Mouse (Mus musculus): ENCODE measurements around the gene Il17ra. TPM values are rescaled to one million over a fixed set of nuclear protein-coding genes. Genes with fewer than 3 reads are reported as not detected.

The Il17ra gene
- polyA plus RNA-seq (2015; fragmentation: Illumina TruSeq; extraction: RNeasy Lipid Tissue Mini Kit (QIAGEN cat#74804); ENCODE audit: insufficient read depth, low read depth, low replicate concordance) = 2.4 TPM

GRCm38 (mm10) chr6:120463086-120463871, at the start of gene Il17ra:
Il17ra (plus strand) TSS chr6:120463247.

GRCm38 (mm10) chr6:120493374-120494181, 30.5 kb downstream of the Il17ra start, which contains the start of gene Tmem121b:
Tmem121b (minus strand) TSS chr6:120493807.

GRCm38 (mm10) chr6:120531020-120531965, 68.2 kb downstream of the Il17ra start, which contains the start of gene Hdhd5:
Hdhd5 (minus strand) TSS chr6:120531319.

Other genes starting within 250 kb of the Il17ra start
- gene D330020A13Rik, start 168.9 kb upstream of the Il17ra start, polyA plus RNA-seq (2015; fragmentation: Illumina TruSeq; extraction: RNeasy Lipid Tissue Mini Kit (QIAGEN cat#74804); ENCODE audit: insufficient read depth, low read depth, low replicate concordance) = not detected
- gene B4galnt3, start 168.7 kb upstream of the Il17ra start, polyA plus RNA-seq (2015; fragmentation: Illumina TruSeq; extraction: RNeasy Lipid Tissue Mini Kit (QIAGEN cat#74804); ENCODE audit: insufficient read depth, low read depth, low replicate concordance) = not detected
- 4.5 TPM for gene Kdm5a, start 99.1 kb upstream of the Il17ra start, polyA plus RNA-seq (2015; fragmentation: Illumina TruSeq; extraction: RNeasy Lipid Tissue Mini Kit (QIAGEN cat#74804); ENCODE audit: insufficient read depth, low read depth, low replicate concordance)
- gene Ccdc77, start 98.9 kb upstream of the Il17ra start, polyA plus RNA-seq (2015; fragmentation: Illumina TruSeq; extraction: RNeasy Lipid Tissue Mini Kit (QIAGEN cat#74804); ENCODE audit: insufficient read depth, low read depth, low replicate concordance) = 2.4 TPM
- gene Tmem121b, start 30.6 kb downstream of the Il17ra start, polyA plus RNA-seq (2015; fragmentation: Illumina TruSeq; extraction: RNeasy Lipid Tissue Mini Kit (QIAGEN cat#74804); ENCODE audit: insufficient read depth, low read depth, low replicate concordance) = not detected
- 7.7 TPM for gene Hdhd5, start 68.1 kb downstream of the Il17ra start, polyA plus RNA-seq (2015; fragmentation: Illumina TruSeq; extraction: RNeasy Lipid Tissue Mini Kit (QIAGEN cat#74804); ENCODE audit: insufficient read depth, low read depth, low replicate concordance)
- gene Cecr2, start 203.1 kb downstream of the Il17ra start, polyA plus RNA-seq (2015; fragmentation: Illumina TruSeq; extraction: RNeasy Lipid Tissue Mini Kit (QIAGEN cat#74804); ENCODE audit: insufficient read depth, low read depth, low replicate concordance) = 0.90 TPM